Mouse (Mus musculus): Measurements from ENCODE around the gene Zfp820. TPM values are rescaled to one million over a fixed set of nuclear protein-coding genes. Genes with fewer than 3 reads are reported as not detected.
"Not testable (repeated sequence)": the region's sequence is repeated elsewhere in the genome, so short reads cannot be mapped to it uniquely, and the experiment has no call there.

The Zfp820 gene
- total RNA-seq (2021): 1 to 10 TPM; 7.6 to 8.4 TPM
- long read RNA-seq, experiment 1, partial matches to known transcripts: 2 of 7 reads
- long read RNA-seq, experiment 1, other reads (novel, unspliced or antisense): 3 of 7 reads
- long read RNA-seq, experiment 2, partial matches to known transcripts: 2 of 6 reads
- long read RNA-seq, experiment 2, other reads (novel, unspliced or antisense): 3 of 6 reads

GRCm38 (mm10) chr17:21845545-21846321, at the start of gene Zfp820:
Gene Zfp820, minus strand, starts transcription at chr17:21845772.
- DNase-seq (ENCODE audit: low spot score in 2 of 2): peak; percentile 36 to 41

- DNase-seq (ENCODE audit: low spot score in 2 of 2): no peak
Measured at GRCm38 (mm10) chr17:21871256-21871655, 25.7 kb upstream of the Zfp820 start.

DNA sequence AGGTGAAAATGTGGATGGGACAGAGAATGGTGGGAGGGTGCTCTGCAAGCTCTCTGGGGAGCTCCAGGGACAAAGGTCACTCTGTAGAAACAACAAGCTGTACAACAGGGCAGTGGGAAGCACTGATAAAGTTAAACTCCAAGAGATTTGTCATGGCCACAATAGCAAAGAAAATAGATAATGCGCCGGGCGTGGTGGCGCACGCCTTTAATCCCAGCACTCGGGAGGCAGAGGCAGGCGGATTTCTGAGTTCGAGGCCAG, 680 bp upstream of the Zfp820 start:
- not testable (repeated sequence) for DNase-seq (ENCODE audit: low spot score in 2 of 2)

DNA sequence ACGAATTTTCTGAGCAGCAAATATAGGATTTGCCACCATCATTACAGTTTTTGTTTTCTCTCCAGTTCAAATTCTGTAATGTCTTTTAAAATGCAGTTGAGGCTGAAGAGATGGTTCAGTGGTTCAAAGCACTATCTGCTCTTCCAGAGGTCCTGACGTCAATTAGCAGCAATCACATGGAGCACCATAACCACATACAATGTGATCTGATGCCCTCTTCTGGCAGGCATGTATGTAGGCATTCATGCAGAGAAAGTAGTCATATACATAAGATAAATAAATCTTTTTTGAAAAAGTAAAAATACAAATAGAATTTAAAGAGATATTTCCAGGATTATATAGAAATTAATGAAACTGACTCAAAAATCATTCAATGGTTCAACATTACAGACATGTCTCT, 7.1 kb downstream of the Zfp820 start:
- DNase-seq (ENCODE audit: low spot score in 2 of 2): no peak

- not testable (repeated sequence) for DNase-seq (ENCODE audit: low spot score in 2 of 2)
Measured at GRCm38 (mm10) chr17:21801373-21801772, 44.2 kb downstream of the Zfp820 start.

GRCm38 (mm10) chr17:21792256-21792655, 53.3 kb downstream of the Zfp820 start:
- no peak for DNase-seq (ENCODE audit: low spot score in 2 of 2)

GRCm38 (mm10) chr17:21770336-21770735, 75.2 kb downstream of the Zfp820 start:
- DNase-seq (ENCODE audit: low spot score in 2 of 2): no peak

Other genes starting within 250 kb of the Zfp820 start
- gene Zfp983, start 195.1 kb downstream of the Zfp820 start, total RNA-seq (2021): 1 to 10 TPM; 6.5 to 7.3 TPM
- 1 to 10 TPM; 4.1 to 5.8 TPM for gene Gm10226, start 153.9 kb downstream of the Zfp820 start, total RNA-seq (2021)
- gene Zfp760, start 138.0 kb downstream of the Zfp820 start, total RNA-seq (2021): 10 to 100 TPM; 10.5 to 10.8 TPM
- 10 to 100 TPM; 10.9 to 13.4 TPM for gene Zfp229, start 115.0 kb downstream of the Zfp820 start, total RNA-seq (2021)
- 1 to 10 TPM; 6.0 to 8.3 TPM for gene Zfp995, start 64.2 kb upstream of the Zfp820 start, total RNA-seq (2021)
- 10 to 100 TPM; 16.9 to 18.9 TPM for gene Zfp942, start 116.7 kb upstream of the Zfp820 start, total RNA-seq (2021)
- 10 to 100 TPM; 13.7 to 16.6 TPM for gene Zfp943, start 116.8 kb upstream of the Zfp820 start, total RNA-seq (2021)

Measured in adrenal gland, postnatal 4 days (tissue).